Mouse (Mus musculus) gastrocnemius, postnatal 14 days (tissue): Measurements from ENCODE around the gene Styx. TPM values are rescaled to one million over a fixed set of nuclear protein-coding genes. Genes with fewer than 3 reads are reported as not detected.
"Not testable (repeated sequence)": the region's sequence is repeated elsewhere in the genome, so short reads cannot be mapped to it uniquely, and the experiment has no call there.

ENCODE experiments used
- DNase-seq: peaks from one replicate; pipeline ENCODE4 v3.0.0; 2021; ENCODE audit warnings: mixed read lengths
- intact Hi-C: fragments of 180-260 bp; cut with DNase I; formaldehyde crosslinking; loops from one replicate; pipeline ENCODE4 v1.15.1; 2025; ENCODE audit warnings: low total_unique reads
- microRNA-seq, 2 experiments: library from miRNA; unstranded; fragments of <30 nt; microRNA quantifications; one replicate each; pipeline ENCODE4 v1.2.0; 2021
- total RNA-seq, 2 experiments: library from RNA; stranded (reverse); gene quantifications; 2 replicates each; pipeline ENCODE4 v1.2.3; 2021

The Styx gene
- total RNA-seq, 2 experiments from 2014 or later: 43.7 to 44.8 TPM

DNA sequence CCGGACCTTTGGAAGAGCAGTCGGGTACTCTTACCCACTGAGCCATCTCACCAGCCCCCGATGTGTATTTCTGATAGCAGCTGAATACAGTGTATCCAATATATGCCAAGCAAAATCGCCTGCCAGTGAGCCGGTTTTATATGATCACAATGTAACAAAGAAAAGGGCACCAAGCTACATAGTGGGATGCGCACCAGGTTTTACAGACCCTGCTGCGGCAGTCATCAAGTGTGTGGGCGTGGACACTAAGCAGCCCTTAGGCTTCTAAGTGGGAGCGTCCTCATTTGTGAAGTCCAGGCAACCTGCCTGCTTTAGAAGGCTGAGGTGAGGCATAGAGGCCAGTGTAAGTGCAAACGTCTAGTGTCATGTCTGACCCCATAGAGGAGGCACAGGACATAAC, 109.6 kb downstream of the Styx start:
- intact Hi-C loops: no loop called here
- DNase-seq: no peak

GRCm38 (mm10) chr14:45461945-45462344, 111.1 kb downstream of the Styx start:
- intact Hi-C loops: no loop called here

GRCm38 (mm10) chr14:45462374-45462773, 111.5 kb downstream of the Styx start:
- intact Hi-C loops: no loop called here
- no peak for DNase-seq

More at GRCm38 (mm10) chr14:45461945-45462344, 111.1 kb downstream of the Styx start:
- DNase-seq: no peak

DNA sequence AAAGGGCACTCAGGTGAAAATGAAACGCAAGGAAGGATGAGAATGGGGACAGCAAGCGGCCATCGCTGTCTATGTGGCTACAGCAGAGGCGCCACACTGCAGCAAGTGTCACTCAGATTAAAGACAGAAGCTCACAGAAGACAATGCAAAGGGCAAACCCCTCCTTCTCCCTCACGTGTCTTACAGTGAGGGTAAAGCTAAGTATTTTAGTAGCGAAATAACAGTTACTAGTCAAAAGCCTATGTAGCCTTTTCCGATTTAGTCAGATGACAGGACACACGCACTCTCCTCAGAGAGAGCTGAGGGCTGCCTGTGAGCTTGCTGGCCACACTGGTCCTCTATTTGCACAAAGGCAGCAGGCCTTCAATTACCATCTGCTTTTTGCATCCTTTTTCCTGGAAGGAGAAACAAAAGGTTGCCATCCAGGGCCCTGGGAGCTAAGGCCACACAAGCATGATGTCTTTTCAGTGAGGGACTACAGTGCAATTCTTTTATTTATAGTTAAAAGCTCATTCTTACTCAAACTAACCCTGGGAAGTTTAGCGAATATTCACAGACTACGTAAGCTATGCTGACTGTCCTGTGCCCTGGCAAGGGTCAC, 112.1 kb downstream of the Styx start:
- no peak for DNase-seq
- intact Hi-C loops: no loop called here

DNA sequence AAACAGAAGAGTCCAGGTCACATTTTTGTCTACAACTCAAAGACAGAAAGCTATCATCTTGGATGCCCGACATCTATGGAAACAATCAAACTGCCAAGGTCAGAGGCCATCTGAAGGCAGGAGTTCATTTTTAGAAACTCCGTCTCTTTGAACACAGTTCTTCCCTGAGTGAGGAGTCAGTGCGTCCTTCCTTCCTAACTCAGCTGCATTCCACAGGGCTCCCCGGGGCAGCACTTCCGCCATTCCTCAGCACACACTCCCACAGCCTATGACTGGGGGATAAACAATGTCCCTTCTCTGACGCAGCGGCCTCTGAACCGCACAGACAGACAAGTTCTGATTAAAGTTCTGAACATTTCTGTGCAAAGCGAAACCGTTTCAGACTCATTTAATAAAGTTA, 112.7 kb downstream of the Styx start:
- intact Hi-C loops: no loop called here

DNA sequence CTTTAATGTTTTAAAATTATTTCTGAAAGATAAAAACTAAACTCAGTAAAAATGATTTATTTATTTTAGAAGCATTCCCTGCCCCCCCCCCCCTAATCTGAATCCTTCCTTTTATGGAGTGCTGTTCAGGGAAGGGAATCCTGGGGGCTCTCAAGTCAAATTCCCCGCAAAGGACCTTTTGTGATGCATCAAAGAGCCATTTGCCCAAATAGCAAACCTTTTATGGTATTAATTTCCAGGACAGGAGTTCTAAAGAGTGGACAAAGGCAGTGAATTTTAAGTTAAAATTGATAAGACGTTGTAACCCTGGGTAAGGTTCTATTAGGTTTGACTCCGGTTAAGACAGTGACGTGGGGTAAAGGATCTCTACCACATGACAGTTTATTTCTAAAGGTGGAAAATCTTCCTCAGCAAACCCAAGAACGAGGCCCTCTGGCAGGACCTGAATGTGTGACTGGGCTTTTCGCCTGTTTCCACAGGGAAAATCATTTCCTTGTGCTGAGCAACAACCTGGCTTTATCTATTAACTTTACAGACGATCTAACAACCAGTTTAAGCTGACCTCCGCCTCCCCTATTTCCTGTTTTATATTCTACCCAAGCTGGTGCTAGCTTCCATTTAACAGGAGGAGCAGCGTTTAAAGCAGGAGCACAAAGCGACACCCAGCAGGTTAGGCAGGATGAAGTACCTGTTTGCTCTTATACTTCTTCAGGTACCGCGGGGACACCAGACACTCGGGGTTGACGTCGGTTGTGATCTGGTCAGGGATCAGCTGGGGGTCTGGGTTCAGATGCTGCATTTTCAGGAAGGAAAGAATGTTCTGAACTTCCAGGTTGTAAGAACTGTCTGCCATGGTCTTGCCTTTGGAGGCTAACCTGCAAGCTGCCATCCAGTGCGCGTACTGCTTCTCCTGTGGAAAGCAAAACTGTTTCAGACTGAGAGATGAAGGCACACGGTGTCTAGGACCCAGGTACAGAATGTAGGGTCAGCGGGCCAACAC, 113.4 kb downstream of the Styx start:
- DNase-seq: no peak
- intact Hi-C loops: no loop called here

More for the DNA sequence above, 112.7 kb downstream of the Styx start:
- no peak for DNase-seq

- DNase-seq, intact Hi-C loops: not testable (repeated sequence)
Measured at GRCm38 (mm10) chr14:45466371-45466770, 115.5 kb downstream of the Styx start.

DNA sequence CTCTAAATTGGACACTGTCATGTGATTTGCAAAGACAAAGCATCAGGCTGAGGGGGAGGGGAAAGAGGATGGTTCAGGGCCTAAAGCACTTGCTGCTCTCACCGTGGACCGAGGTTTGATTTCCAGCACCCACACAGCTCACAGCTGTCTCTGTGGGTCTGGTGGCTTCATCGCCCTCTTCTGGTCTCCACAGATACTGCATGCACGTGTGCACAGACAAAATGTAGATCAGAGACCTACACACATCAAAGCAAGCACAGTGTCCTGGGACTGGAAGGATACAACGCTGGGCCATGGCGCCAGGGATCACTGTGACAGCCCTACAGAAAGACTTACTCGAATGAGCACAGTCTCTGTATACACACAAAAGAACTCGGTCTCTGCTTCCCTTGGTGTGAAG, 118.6 kb downstream of the Styx start:
- intact Hi-C loops: no loop called here
- no peak for DNase-seq

Small RNAs within 50 kb of the gene (microRNA-seq; reads per million reads assigned to microRNA genes)
- 0 reads per million in 2 experiments for gene Gm25353

Other genes with a start within 250 kb of the Styx start
- 1 to 10 TPM; 1.7 to 2.1 TPM for gene Gpr137c, start 131.4 kb upstream of the Styx start, total RNA-seq
- 1 to 10 TPM; 7.6 to 8.2 TPM for gene Txndc16, start 130.8 kb upstream of the Styx start, total RNA-seq
- gene Ero1l, start 32.3 kb upstream of the Styx start, total RNA-seq: 1 to 10 TPM; 6.2 to 7.9 TPM
- 100 to 1,000 TPM in 1 of 2 experiments, 10 to 100 TPM in 1; 98.2 to 104 TPM for gene Psmc6, start 21.3 kb upstream of the Styx start, total RNA-seq
- gene Gnpnat1, start 53.8 kb downstream of the Styx start, total RNA-seq: 10 to 100 TPM in 1 of 2 experiments, 1 to 10 TPM in 1; 9.5 to 12.3 TPM
- gene Fermt2, start 179.0 kb downstream of the Styx start, total RNA-seq: 100 to 1,000 TPM; 180 to 188 TPM